Mouse (Mus musculus): ENCODE results near the gene Hexdc. TPM values are rescaled to one million over a fixed set of nuclear protein-coding genes. Genes with fewer than 3 reads are reported as not detected.

Gene Hexdc
- polyA plus RNA-seq, 1 experiment from 2014 or later = 9.5 TPM

DNA sequence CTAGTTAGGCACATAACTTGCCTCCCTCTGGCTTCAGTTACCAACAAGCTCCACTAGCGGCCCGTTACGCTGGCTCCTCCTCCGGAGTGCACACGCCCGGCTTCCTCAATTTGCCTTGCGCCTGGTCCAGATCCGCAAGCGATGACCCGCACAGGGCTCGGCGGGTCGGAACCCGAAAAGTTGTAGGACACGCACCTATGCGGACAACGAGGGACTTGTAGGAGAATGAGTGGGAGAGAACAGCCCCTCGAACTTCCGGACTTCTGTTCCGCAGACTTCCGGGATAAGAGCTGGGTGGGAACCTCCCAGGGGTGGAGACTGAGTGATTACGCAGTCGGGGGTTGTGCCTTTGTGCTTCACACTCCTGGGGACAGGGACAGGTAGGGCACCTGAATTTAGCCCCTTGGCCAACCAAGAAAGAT is 24.8 kb downstream of the Hexdc start, which contains the start of gene Cybc1:
Cybc1 (minus strand) TSS at position 305 of the 422 bp plus-strand sequence.
- H3K9ac ChIP-seq (replicated peaks) = peak within 1 kb of the TSS; percentile 72
- H3K9me3 ChIP-seq = no peaks in the 10 kb centered on the region
- peaks cover 20% of the 10 kb centered on the region for H3K4me1 ChIP-seq (replicated peaks)
- H3K36me3 ChIP-seq = peaks cover 34% of the 10 kb centered on the region
- H3K4me2 ChIP-seq = peak within 1 kb of the TSS; percentile 82
- no peaks in the 10 kb centered on the region for H3K27me3 ChIP-seq
- H3K4me3 ChIP-seq (replicated peaks) = peak within 1 kb of the TSS; percentile 70
- H3K27ac ChIP-seq = peak within 1 kb of the TSS; percentile 73
- peak; percentile 87 for ATAC-seq (ENCODE audit: insufficient number of reproducible peaks, insufficient read depth, low FRiP score, low TSS enrichment, low read depth)
- under 1% methylated on average over 23 of the region's 23 CpGs for WGBS

DNA sequence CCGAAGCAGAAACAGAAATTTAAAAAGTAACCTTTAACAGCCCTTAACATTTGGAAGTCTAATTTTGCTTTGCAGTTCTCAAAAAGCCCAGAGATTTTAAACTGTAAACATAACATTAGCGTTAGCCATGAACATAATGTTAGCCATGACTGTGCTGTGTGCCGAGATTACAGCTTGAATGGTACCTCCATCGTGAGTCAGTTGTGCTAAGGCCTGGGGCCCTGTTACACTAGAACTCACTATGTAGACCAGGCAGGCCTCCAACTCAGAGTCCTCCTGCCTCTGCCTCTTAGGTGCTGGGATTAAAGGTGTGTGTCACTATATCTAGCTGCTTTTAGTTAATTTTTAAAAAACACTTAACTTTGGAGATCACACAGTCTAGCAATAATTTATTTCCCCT is 27.0 kb downstream of the Hexdc start:
- Histone ChIP-seq H3K9me3 (no peaks in the 10 kb centered on the region), H3K9ac (replicated peaks) (no peak overlapping the region), H3K27ac (no peak overlapping the region), H3K4me2 (no peak overlapping the region), H3K27me3 (no peaks in the 10 kb centered on the region), H3K36me3 (peaks cover 12% of the 10 kb centered on the region), H3K4me3 (replicated peaks) (no peak overlapping the region), H3K4me1 (replicated peaks) (peaks cover 24% of the 10 kb centered on the region)
- no peak for ATAC-seq (ENCODE audit: insufficient number of reproducible peaks, insufficient read depth, low FRiP score, low TSS enrichment, low read depth)
- WGBS = 78% methylated on average over 4 of the region's 4 CpGs

- Histone ChIP-seq H3K27ac (no peak overlapping the region), H3K4me2 (no peak overlapping the region), H3K9me3 (no peaks in the 10 kb centered on the region), H3K27me3 (no peaks in the 10 kb centered on the region), H3K4me1 (replicated peaks) (peaks cover 25% of the 10 kb centered on the region), H3K36me3 (peaks cover 7% of the 10 kb centered on the region), H3K9ac (replicated peaks) (no peak overlapping the region), H3K4me3 (replicated peaks) (no peak overlapping the region)
- no peak for ATAC-seq (ENCODE audit: insufficient number of reproducible peaks, insufficient read depth, low FRiP score, low TSS enrichment, low read depth)
- WGBS = 58% methylated on average over 4 of the region's 4 CpGs
Measured at GRCm38 (mm10) chr11:121231628-121232291, 27.5 kb downstream of the Hexdc start.

GRCm38 (mm10) chr11:121232706-121233105 is 28.5 kb downstream of the Hexdc start:
- no peak overlapping the region for H3K4me2 ChIP-seq
- no peak for ATAC-seq (ENCODE audit: insufficient number of reproducible peaks, insufficient read depth, low FRiP score, low TSS enrichment, low read depth)
- H3K27me3 ChIP-seq = no peaks in the 10 kb centered on the region
- no peak overlapping the region for H3K27ac ChIP-seq
- peaks cover 22% of the 10 kb centered on the region for H3K4me1 ChIP-seq (replicated peaks)
- H3K9ac ChIP-seq (replicated peaks) = no peak overlapping the region
- H3K36me3 ChIP-seq = no peaks in the 10 kb centered on the region
- WGBS = 32% methylated on average over 4 of the region's 4 CpGs
- H3K4me3 ChIP-seq (replicated peaks) = no peak overlapping the region
- H3K9me3 ChIP-seq = no peaks in the 10 kb centered on the region

DNA sequence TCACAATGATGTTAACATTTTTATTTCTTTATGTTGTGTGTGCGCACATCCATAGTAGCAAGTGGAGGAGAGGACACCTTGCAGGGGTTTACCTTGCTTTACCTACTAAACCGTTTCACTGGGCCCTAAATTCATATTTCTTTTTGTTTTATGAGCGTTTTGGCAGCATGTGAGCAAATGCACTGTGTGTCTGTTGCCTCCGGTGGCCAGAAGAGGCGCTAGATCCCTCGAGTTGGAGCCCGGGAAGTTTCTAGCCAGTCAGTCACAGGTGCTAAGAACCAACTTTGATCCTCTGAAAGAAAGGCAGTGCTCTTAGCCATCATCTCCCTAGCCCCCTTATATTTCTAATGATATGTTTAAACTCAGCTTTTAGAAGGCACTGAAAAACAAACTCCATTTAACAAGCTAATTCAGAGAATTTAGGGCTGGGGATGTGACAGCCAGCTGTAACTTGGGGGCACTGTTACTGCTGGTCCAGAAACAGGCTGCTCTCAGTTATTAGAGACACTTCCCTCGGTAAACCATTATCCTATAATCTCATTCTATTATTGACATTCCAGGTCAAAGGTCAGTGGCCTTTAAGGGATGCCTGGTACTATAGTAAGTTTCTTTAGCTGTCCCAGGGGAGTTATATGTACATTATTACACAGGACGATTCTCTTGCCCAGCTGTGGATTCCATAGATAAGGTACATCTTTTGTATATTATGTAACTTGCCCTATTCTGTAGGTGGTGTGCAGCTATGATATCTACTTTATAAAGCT is 31.4 kb downstream of the Hexdc start:
- Histone ChIP-seq H3K27me3 (no peaks in the 10 kb centered on the region), H3K4me1 (replicated peaks) (peaks cover 16% of the 10 kb centered on the region), H3K9ac (replicated peaks) (no peak overlapping the region), H3K36me3 (peaks cover 20% of the 10 kb centered on the region), H3K4me3 (replicated peaks) (peak overlapping the region; percentile 76; the same call in 1 of the 2 replicates), H3K27ac (peak overlapping the region; percentile 99), H3K4me2 (peak overlapping the region; percentile 51), H3K9me3 (no peaks in the 10 kb centered on the region)
- WGBS = 26% methylated on average over 9 of the region's 9 CpGs
- ATAC-seq (ENCODE audit: insufficient number of reproducible peaks, insufficient read depth, low FRiP score, low TSS enrichment, low read depth) = no peak

DNA sequence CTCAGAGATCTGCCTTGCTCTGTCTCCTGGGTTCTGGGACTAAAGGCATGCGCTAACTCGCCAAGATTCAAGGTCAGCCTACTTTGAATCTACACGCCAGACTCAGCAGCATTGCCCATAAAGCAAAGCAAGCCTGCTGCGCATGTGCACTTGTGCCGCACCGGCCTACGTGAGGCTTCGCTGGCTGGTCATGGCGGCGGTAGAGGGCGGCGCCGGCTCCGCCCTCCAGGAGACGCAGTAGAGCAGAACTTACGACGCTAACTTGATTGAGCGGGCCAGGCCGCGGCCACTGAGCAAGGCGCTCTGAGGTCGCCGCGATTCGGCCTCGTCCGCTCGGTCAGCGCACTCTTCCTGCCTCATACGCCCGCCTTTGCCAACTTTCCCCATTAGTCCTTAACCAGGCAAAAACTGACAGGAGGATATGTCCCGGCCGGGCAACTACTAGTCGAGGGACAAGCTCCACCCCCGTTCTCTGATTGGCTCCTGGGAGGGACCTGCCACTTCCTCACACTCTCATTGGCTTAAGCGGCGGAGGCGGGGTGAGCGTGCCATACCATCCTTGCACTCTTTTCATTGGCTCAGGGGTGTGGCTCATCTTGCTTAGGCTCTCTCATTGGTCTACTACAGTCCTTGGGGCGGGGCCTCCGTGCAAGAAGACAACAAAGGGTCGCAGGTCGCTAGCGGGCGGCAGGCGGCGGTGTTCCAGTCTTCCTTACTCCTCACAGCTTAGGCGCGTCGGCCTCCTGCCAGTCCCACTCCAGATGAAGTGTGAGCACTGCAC is 32.5 kb downstream of the Hexdc start, which contains the start of gene Narf:
Narf (plus strand) TSS at position 690 of the 781 bp plus-strand sequence.
- under 1% methylated on average over 50 of the region's 50 CpGs for WGBS
- peak within 1 kb of the TSS; percentile 55 for H3K4me2 ChIP-seq
- peak within 1 kb of the TSS; percentile 76 for H3K4me3 ChIP-seq (replicated peaks)
- peak; percentile 100 for ATAC-seq (ENCODE audit: insufficient number of reproducible peaks, insufficient read depth, low FRiP score, low TSS enrichment, low read depth)
- H3K36me3 ChIP-seq = peaks cover 31% of the 10 kb centered on the region
- peak within 1 kb of the TSS; percentile 75 for H3K9ac ChIP-seq (replicated peaks)
- no peaks in the 10 kb centered on the region for H3K27me3 ChIP-seq
- peak within 1 kb of the TSS; percentile 99 for H3K27ac ChIP-seq
- H3K4me1 ChIP-seq (replicated peaks) = peaks cover 16% of the 10 kb centered on the region
- no peaks in the 10 kb centered on the region for H3K9me3 ChIP-seq

GRCm38 (mm10) chr11:121237345-121238128 is 33.3 kb downstream of the Hexdc start:
- peak overlapping the region; percentile 76 for H3K4me3 ChIP-seq (replicated peaks)
- 7% methylated on average over 28 of the region's 28 CpGs for WGBS
- ATAC-seq (ENCODE audit: insufficient number of reproducible peaks, insufficient read depth, low FRiP score, low TSS enrichment, low read depth) = no peak; the same call in 1 of the 2 replicates

GRCm38 (mm10) chr11:121239669-121240068 is 35.4 kb downstream of the Hexdc start:
- H3K27me3 ChIP-seq = no peaks in the 10 kb centered on the region
- peaks cover 59% of the 10 kb centered on the region for H3K36me3 ChIP-seq
- H3K27ac ChIP-seq = no peak overlapping the region
- no peak overlapping the region for H3K4me2 ChIP-seq
- peaks cover 16% of the 10 kb centered on the region for H3K4me1 ChIP-seq (replicated peaks)
- no peaks in the 10 kb centered on the region for H3K9me3 ChIP-seq
- WGBS = 97% methylated on average over 2 of the region's 2 CpGs
- no peak overlapping the region for H3K4me3 ChIP-seq (replicated peaks)
- H3K9ac ChIP-seq (replicated peaks) = no peak overlapping the region
- no peak for ATAC-seq (ENCODE audit: insufficient number of reproducible peaks, insufficient read depth, low FRiP score, low TSS enrichment, low read depth)

More at GRCm38 (mm10) chr11:121237345-121238128, 33.3 kb downstream of the Hexdc start:
- peak overlapping the region; percentile 75 for H3K9ac ChIP-seq (replicated peaks)
- peaks cover 39% of the 10 kb centered on the region for H3K36me3 ChIP-seq
- peak overlapping the region; percentile 96 for H3K27ac ChIP-seq
- no peaks in the 10 kb centered on the region for H3K27me3 ChIP-seq
- peaks cover 16% of the 10 kb centered on the region for H3K4me1 ChIP-seq (replicated peaks)
- H3K9me3 ChIP-seq = no peaks in the 10 kb centered on the region
- peak overlapping the region; percentile 55 for H3K4me2 ChIP-seq

GRCm38 (mm10) chr11:121250196-121250595 is 46.0 kb downstream of the Hexdc start:
- H3K36me3 ChIP-seq = peaks cover 98% of the 10 kb centered on the region
- no peaks in the 10 kb centered on the region for H3K4me1 ChIP-seq (replicated peaks)
- no peaks in the 10 kb centered on the region for H3K9me3 ChIP-seq
- ATAC-seq (ENCODE audit: insufficient number of reproducible peaks, insufficient read depth, low FRiP score, low TSS enrichment, low read depth) = no peak
- H3K27ac ChIP-seq = no peak overlapping the region
- no peak overlapping the region for H3K4me2 ChIP-seq
- 86% methylated on average over 8 of the region's 8 CpGs for WGBS
- no peak overlapping the region for H3K4me3 ChIP-seq (replicated peaks)
- no peak overlapping the region for H3K9ac ChIP-seq (replicated peaks)
- H3K27me3 ChIP-seq = no peaks in the 10 kb centered on the region

Measured in limb, embryonic 12.5 days (tissue).